Mouse (Mus musculus) ES-Bruce4 (cell line): ENCODE results near the gene Brwd1.

Experiments used
- CTCF ChIP-seq: IDR thresholded peaks from one replicate; pipeline ENCODE4 v1.8.1; 2011; ENCODE audit warnings: low read depth, low read length
- EP300 ChIP-seq: IDR thresholded peaks from 2 replicates; pipeline ENCODE4 v1.6.1; 2011; ENCODE audit warnings: low read depth, low read length; ENCODE audit not compliant: insufficient read depth

DNA sequence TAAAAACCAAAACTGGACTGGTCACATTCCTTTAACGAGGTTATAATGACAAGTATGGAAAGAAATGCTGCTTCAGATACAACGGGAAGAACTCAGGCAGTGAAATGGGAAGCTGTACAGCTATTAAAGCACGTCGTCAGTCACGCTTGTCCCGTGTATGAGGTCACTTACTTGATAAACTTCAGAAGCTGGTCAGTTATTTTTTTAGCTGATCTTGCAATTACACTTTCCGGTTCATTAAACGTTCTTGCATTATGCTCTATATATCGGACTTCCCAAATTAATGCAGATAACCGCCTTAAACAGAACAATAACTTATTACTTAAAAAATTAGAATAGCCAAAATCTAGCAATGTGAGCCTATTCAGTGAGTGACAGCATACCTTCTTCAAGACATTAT is 61.3 kb downstream of the Brwd1 start:
- TF ChIP-seq CTCF (no peak), EP300 (no peak)
